Mouse (Mus musculus) midbrain, embryonic 10.5 days (tissue): ENCODE data around the gene Mapkapk5. TPM values are rescaled to one million over a fixed set of nuclear protein-coding genes. Genes with fewer than 3 reads are reported as not detected.

Source experiments
- DNase-seq: peaks from one replicate; pipeline ENCODE4 v3.0.0-alpha.2; 2017; ENCODE audit warnings: low spot score
- H3K27ac ChIP-seq: fragments of 300-500 bp; sonication (generic); replicated peaks from 2 replicates; pipeline ENCODE4 v1.5.1; 2016; ENCODE audit warnings: mild to moderate bottlenecking
- H3K27me3 ChIP-seq: fragments of 300-500 bp; sonication (generic); 2 replicates; pipeline ENCODE4 v1.6.1; 2016; ENCODE audit warnings: low read depth, mild to moderate bottlenecking; ENCODE audit not compliant: poor library complexity, severe bottlenecking
- H3K36me3 ChIP-seq: fragments of 300-500 bp; sonication (generic); 2 replicates; pipeline ENCODE4 v1.6.1; 2016; ENCODE audit warnings: mild to moderate bottlenecking, moderate library complexity
- H3K4me1 ChIP-seq: fragments of 300-500 bp; sonication (generic); 2 replicates; pipeline ENCODE4 v1.6.1; 2016
- H3K4me3 ChIP-seq: fragments of 300-500 bp; sonication (generic); 2 replicates; pipeline ENCODE4 v1.5.1; 2016; ENCODE audit warnings: mild to moderate bottlenecking, moderate library complexity
- H3K9me3 ChIP-seq: fragments of 300-500 bp; sonication (generic); replicated peaks from 2 replicates; pipeline ENCODE4 v1.6.1; 2016; ENCODE audit warnings: mild to moderate bottlenecking
- WGBS: fragments of 180-500 bp; shearing (Covaris S2); methylation state at CpG from one replicate; pipeline ENCODE4 v1.1.7; 2016; 5-methylcytosine and 5-hydroxymethylcytosine counted together
- polyA plus RNA-seq: library from polyadenylated mRNA; unstranded; fragments of >200 nt; fragmentation: Nextera tagmentation; extraction: Ambion mirVana; gene quantifications from 2 replicates; pipeline ENCODE4 v1.2.1, GENCODE M21; 2016

The Mapkapk5 gene
- polyA plus RNA-seq, 1 experiment from 2014 or later, result 49.4 TPM

DNA sequence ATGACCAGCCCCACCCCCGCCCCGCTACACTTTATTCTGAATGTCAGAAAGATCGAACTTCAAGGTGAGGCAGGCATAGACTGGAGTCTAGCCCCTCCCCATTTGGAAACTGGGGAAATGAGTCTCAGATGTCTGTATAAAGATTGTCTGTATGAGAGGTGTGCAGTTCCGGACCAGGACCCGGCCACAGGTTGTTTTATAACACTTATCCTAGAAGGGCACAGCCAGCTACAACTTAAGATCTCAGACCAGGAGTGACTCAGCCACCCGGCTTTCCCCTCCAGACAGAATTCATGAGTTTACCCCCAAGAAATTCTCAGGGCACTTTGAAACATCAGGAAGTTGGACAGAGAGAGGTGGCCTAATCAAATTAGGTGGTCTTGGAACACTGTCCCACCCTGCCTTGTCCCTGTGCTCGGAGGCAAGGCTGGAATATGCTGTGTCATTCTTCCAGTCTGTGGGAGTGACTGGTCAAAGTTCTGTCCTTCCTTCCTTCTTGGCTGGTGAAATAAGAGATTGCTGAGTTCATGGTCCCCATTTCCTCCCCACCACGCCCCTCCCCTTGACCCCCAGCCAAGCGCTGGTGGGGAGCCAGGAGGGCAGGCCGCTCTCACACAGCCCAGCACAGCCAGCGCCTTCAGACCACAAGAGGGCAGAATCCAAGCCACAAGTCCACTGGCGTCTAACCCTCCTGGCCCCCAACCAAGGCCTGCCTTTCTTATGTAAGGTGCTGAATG is 38.2 kb upstream of the Mapkapk5 start:
- peak; percentile 23 for DNase-seq
- no peak overlapping the region for H3K27ac ChIP-seq
- H3K4me3 ChIP-seq, result no peak overlapping the region
- 58% methylated on average over 12 of the region's 12 CpGs for WGBS
- H3K36me3 ChIP-seq, result peaks cover 16% of the 10 kb centered on the region
- H3K4me1 ChIP-seq, result peaks cover 7% of the 10 kb centered on the region; the same call in 1 of the 2 replicates
- no peaks in the 10 kb centered on the region for H3K27me3 ChIP-seq
- no peaks in the 10 kb centered on the region for H3K9me3 ChIP-seq

GRCm38 (mm10) chr5:121581945-121582344 is 36.2 kb upstream of the Mapkapk5 start:
- Histone ChIP-seq H3K27me3 (no peaks in the 10 kb centered on the region), H3K9me3 (no peaks in the 10 kb centered on the region), H3K27ac (no peak overlapping the region), H3K4me1 (peaks cover 7% of the 10 kb centered on the region; the same call in 1 of the 2 replicates), H3K4me3 (no peak overlapping the region), H3K36me3 (peaks cover 28% of the 10 kb centered on the region)
- 92% methylated on average over 8 of the region's 8 CpGs for WGBS
- no peak for DNase-seq

DNA sequence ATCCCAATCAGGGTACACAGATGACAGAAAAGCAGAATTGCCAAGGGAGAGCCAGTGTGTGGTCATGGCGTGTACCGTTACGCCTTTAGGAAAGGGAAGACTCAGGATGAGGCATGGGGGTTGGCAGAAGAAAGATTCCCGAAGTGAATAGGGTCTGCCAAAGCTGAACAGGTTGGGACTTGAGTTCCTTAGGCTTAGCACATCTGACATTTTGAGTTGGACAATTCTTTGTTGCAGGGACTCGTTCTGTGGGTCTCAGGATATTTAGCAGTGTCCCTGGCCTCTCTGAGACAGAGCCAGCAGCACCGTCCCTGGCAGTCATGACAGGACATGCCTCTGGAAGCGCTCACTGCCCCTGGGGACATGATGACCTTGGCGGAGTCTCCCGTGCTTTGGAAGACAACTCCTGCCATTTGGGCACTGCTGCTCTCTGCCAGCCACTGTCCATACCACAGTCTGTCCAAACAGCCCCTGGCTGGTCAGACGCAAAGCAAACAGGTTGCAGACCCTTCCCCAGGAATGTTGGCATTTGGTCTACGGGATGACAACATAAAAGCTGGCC is 31.3 kb upstream of the Mapkapk5 start:
- Histone ChIP-seq H3K27me3 (no peaks in the 10 kb centered on the region), H3K27ac (no peak overlapping the region)

DNA sequence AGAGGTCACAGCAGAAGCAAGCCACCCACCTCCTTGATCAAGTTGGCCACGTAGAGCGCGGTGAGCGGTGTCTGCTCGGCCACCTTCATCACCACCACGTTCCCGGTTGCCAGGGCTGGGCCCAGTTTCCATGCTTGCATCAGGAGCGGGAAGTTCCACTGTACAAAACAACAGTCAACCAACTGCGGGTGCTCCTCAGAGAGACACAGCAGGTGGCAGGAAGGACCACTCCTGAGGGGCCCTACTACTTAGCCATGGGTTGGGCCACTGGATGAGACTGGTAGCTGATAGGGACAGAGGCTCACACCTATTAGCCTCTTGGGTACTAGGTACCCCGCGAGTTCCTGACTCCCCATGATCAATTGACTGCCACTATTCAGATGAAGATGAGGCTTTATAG is 30.2 kb upstream of the Mapkapk5 start:
- H3K9me3 ChIP-seq, result no peaks in the 10 kb centered on the region
- H3K36me3 ChIP-seq, result peaks cover 57% of the 10 kb centered on the region
- no peaks in the 10 kb centered on the region for H3K4me1 ChIP-seq
- H3K4me3 ChIP-seq, result no peak overlapping the region
- no peak for DNase-seq
- no peaks in the 10 kb centered on the region for H3K27me3 ChIP-seq
- no peak overlapping the region for H3K27ac ChIP-seq
- 93% methylated on average over 11 of the region's 11 CpGs for WGBS

More for the DNA sequence above, 31.3 kb upstream of the Mapkapk5 start:
- Histone ChIP-seq H3K36me3 (peaks cover 47% of the 10 kb centered on the region), H3K4me1 (no peaks in the 10 kb centered on the region), H3K9me3 (no peaks in the 10 kb centered on the region), H3K4me3 (no peak overlapping the region)
- no peak for DNase-seq
- WGBS, result 89% methylated on average over 11 of the region's 11 CpGs

GRCm38 (mm10) chr5:121574145-121574544 is 28.4 kb upstream of the Mapkapk5 start:
- Histone ChIP-seq H3K27me3 (no peaks in the 10 kb centered on the region), H3K9me3 (no peaks in the 10 kb centered on the region), H3K36me3 (peaks cover 53% of the 10 kb centered on the region), H3K4me3 (no peak overlapping the region), H3K4me1 (no peaks in the 10 kb centered on the region), H3K27ac (no peak overlapping the region)
- DNase-seq, result no peak
- 94% methylated on average over 13 of the region's 13 CpGs for WGBS

DNA sequence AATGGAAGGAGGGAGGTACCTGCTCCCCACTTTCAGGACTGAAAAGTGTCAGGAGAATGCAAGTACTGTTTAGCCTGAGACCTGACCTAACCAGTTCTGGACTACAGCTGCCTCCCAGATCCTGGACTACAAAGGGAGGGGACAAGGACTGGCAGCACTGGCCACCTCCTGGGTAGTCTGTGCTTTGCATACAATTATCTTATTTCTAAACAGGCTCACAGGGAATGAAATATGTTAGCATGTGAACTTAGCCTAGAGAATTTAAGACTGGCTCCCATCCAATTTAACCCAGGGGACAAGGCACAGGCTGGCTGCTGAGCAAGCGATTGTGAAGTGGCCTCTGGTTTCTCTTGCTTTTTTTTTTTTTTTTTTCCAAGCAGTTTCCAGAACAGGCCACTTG is 25.1 kb upstream of the Mapkapk5 start:
- Histone ChIP-seq H3K4me3 (no peak overlapping the region), H3K27ac (no peak overlapping the region), H3K36me3 (peaks cover 39% of the 10 kb centered on the region), H3K9me3 (no peaks in the 10 kb centered on the region), H3K4me1 (no peaks in the 10 kb centered on the region), H3K27me3 (no peaks in the 10 kb centered on the region)
- WGBS, result 93% methylated on average over 1 of the region's 1 CpGs
- no peak for DNase-seq

GRCm38 (mm10) chr5:121569881-121570420 is 24.2 kb upstream of the Mapkapk5 start:
- H3K4me3 ChIP-seq, result no peak overlapping the region
- no peak overlapping the region for H3K27ac ChIP-seq
- WGBS, result 82% methylated on average over 9 of the region's 9 CpGs
- no peaks in the 10 kb centered on the region for H3K9me3 ChIP-seq
- peaks cover 35% of the 10 kb centered on the region for H3K36me3 ChIP-seq
- DNase-seq, result no peak
- no peaks in the 10 kb centered on the region for H3K4me1 ChIP-seq
- H3K27me3 ChIP-seq, result no peaks in the 10 kb centered on the region

DNA sequence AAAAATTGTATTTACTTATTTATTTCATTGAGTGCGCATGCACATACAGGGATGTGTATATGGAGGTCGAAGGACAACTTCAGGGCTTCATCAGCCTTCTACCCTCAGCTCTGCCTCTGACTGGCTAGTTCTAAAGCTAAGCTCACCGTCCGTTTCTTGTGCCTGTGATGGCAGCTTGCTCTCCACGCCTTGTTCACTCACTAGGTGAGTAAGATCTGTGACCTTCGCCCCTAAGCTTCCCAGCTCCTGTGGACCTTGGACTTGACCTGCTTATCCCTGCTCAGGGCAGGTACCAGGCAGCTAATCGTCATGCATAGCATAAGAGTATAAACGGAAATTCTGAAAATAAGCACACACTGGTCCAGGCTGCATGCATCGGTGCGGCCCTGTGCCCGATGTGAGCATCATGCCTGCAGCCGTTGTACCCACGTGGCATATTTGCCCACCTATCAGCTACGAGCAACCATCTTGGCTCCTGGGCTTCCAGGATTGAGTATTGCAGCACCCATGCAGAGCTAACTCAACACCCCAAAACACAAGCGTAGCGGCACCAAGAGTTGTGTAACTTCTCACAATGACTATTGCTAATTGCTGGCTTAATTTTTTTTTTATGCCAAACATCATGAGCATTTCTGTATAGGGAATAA is 20.5 kb upstream of the Mapkapk5 start:
- peaks cover 12% of the 10 kb centered on the region for H3K36me3 ChIP-seq
- peaks cover 5% of the 10 kb centered on the region for H3K4me1 ChIP-seq
- H3K27ac ChIP-seq, result no peak overlapping the region
- DNase-seq, result no peak
- 92% methylated on average over 16 of the region's 16 CpGs for WGBS
- no peak overlapping the region for H3K4me3 ChIP-seq
- H3K27me3 ChIP-seq, result no peaks in the 10 kb centered on the region
- H3K9me3 ChIP-seq, result no peaks in the 10 kb centered on the region

DNA sequence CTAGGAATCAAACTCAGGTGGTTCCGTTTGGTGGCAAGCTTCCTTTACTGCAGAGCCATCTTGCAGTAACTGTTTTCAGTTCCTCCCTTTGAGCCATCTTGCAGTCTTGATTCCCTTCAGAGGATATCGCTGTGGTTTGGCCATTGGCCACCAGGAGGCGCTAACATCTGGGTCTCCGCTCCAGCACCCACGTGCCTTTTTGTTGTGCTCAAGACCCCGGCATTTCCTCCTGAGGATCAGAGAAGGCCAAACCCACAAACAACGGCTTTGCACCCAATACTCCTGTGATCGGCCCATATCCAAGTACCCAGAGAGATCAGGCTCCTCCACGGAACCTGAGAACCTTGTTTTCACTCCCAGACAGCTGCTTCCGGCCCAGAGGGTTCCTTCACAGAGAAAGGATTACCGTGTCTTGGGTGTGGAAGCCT is 18.8 kb upstream of the Mapkapk5 start:
- Histone ChIP-seq H3K27me3 (no peaks in the 10 kb centered on the region), H3K4me3 (peak overlapping the region; percentile 24; the same call in 1 of the 2 replicates), H3K36me3 (no peaks in the 10 kb centered on the region; the same call in 1 of the 2 replicates), H3K9me3 (no peaks in the 10 kb centered on the region), H3K27ac (peak overlapping the region; percentile 70), H3K4me1 (peaks cover 5% of the 10 kb centered on the region)
- WGBS, result 15% methylated on average over 11 of the region's 11 CpGs
- peak; percentile 91 for DNase-seq

DNA sequence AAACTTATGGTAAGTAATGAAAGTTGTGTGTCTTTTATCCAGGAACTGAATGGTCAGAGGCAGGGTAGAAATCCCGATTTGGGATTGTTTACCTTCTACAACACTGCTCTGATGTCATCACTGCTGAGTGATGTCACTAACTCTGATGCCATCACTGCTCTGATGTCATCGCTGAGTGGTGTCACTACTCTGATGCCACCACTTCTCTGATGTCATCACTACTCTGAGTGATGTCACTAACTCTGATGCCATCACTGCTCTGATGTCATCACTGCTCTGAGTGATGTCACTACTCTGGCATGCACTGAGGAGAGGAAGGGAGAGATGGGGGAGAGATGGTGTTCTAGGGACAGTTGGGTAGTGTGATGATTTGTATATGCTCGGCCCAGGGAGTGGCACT is 16.7 kb upstream of the Mapkapk5 start:
- H3K27me3 ChIP-seq, result no peaks in the 10 kb centered on the region
- peaks cover 5% of the 10 kb centered on the region for H3K4me1 ChIP-seq
- H3K9me3 ChIP-seq, result no peaks in the 10 kb centered on the region
- H3K4me3 ChIP-seq, result no peak overlapping the region
- 84% methylated on average over 3 of the region's 3 CpGs for WGBS
- DNase-seq, result no peak
- no peak overlapping the region for H3K27ac ChIP-seq
- no peaks in the 10 kb centered on the region for H3K36me3 ChIP-seq

GRCm38 (mm10) chr5:121549196-121549595 is 3.5 kb upstream of the Mapkapk5 start:
- no peak for DNase-seq
- 87% methylated on average over 7 of the region's 7 CpGs for WGBS
- no peak overlapping the region for H3K27ac ChIP-seq

GRCm38 (mm10) chr5:121547084-121547483 is 1.4 kb upstream of the Mapkapk5 start:
- Histone ChIP-seq H3K4me1 (peaks cover 39% of the 10 kb centered on the region), H3K27ac (no peak overlapping the region), H3K27me3 (no peaks in the 10 kb centered on the region), H3K9me3 (no peaks in the 10 kb centered on the region; the same call in 1 of the 2 replicates), H3K4me3 (0 out of 2 replicates have a peak overlapping the region, but pooled peaks have one; percentile 100), H3K36me3 (0 out of 2 replicates have a peak, but pooled peaks cover 2% of the 10 kb centered on the region)
- 94% methylated on average over 3 of the region's 3 CpGs for WGBS
- no peak for DNase-seq

More at GRCm38 (mm10) chr5:121549196-121549595, 3.5 kb upstream of the Mapkapk5 start:
- H3K4me1 ChIP-seq, result peaks cover 21% of the 10 kb centered on the region
- H3K4me3 ChIP-seq, result no peak overlapping the region
- no peaks in the 10 kb centered on the region; the same call in 1 of the 2 replicates for H3K9me3 ChIP-seq
- no peaks in the 10 kb centered on the region for H3K27me3 ChIP-seq
- no peaks in the 10 kb centered on the region for H3K36me3 ChIP-seq
